Mouse (Mus musculus) retina, postnatal 1 day (tissue): ENCODE measurements around the gene Synpo2.

Experiments
- DNase-seq: peaks from one replicate; pipeline ENCODE4 v3.0.0-alpha.2; 2012

Gene Synpo2

GRCm38 (mm10) chr3:123085871-123086501 is 150.0 kb downstream of the Synpo2 start:
- no peak for DNase-seq

GRCm38 (mm10) chr3:123081665-123082064 is 154.3 kb downstream of the Synpo2 start:
- DNase-seq: no peak

- DNase-seq: no peak
These were observed 155.0 kb downstream of the Synpo2 start for GRCm38 (mm10) chr3:123080943-123081342.

GRCm38 (mm10) chr3:123080017-123080725 is 155.8 kb downstream of the Synpo2 start:
- DNase-seq: no peak

- DNase-seq: no peak
These were observed 160.2 kb downstream of the Synpo2 start for GRCm38 (mm10) chr3:123075759-123076158.

GRCm38 (mm10) chr3:123075034-123075433 is 160.9 kb downstream of the Synpo2 start:
- DNase-seq: no peak

- no peak for DNase-seq
These were observed 162.6 kb downstream of the Synpo2 start for GRCm38 (mm10) chr3:123073351-123073750.

- DNase-seq: no peak
These were observed 163.5 kb downstream of the Synpo2 start for GRCm38 (mm10) chr3:123072472-123072871.

GRCm38 (mm10) chr3:123070996-123071395 is 165.0 kb downstream of the Synpo2 start:
- peak; percentile 18 for DNase-seq

- DNase-seq: no peak
These were observed 169.1 kb downstream of the Synpo2 start for GRCm38 (mm10) chr3:123066836-123067235.

- no peak for DNase-seq
These were observed 170.5 kb downstream of the Synpo2 start for GRCm38 (mm10) chr3:123065466-123065865.

- DNase-seq: no peak
These were observed 171.8 kb downstream of the Synpo2 start for GRCm38 (mm10) chr3:123064186-123064585.

- DNase-seq: no peak
These were observed 174.0 kb downstream of the Synpo2 start for GRCm38 (mm10) chr3:123061931-123062330.

GRCm38 (mm10) chr3:123058832-123059231 is 177.1 kb downstream of the Synpo2 start:
- DNase-seq: no peak

GRCm38 (mm10) chr3:123054178-123054577 is 181.8 kb downstream of the Synpo2 start:
- no peak for DNase-seq

- DNase-seq: no peak
These were observed 182.6 kb downstream of the Synpo2 start for GRCm38 (mm10) chr3:123053192-123053938.

GRCm38 (mm10) chr3:123042308-123042707 is 193.6 kb downstream of the Synpo2 start:
- no peak for DNase-seq

GRCm38 (mm10) chr3:123034752-123035151 is 201.2 kb downstream of the Synpo2 start, which contains the start of gene Myoz2:
Gene Myoz2, minus strand, starts transcription at chr3:123035015.
- DNase-seq: no peak

- DNase-seq: no peak
These were observed 202.1 kb downstream of the Synpo2 start for GRCm38 (mm10) chr3:123033804-123034203.
